Mouse (Mus musculus) midbrain, postnatal 0 days (tissue): ENCODE measurements around the gene Nrp2. TPM values are rescaled to one million over a fixed set of nuclear protein-coding genes. Genes with fewer than 3 reads are reported as not detected.

ENCODE experiments used
- ATAC-seq: fragments of 200-750 bp; cut with Nextera tagmentation; 2 replicates; pipeline ENCODE4 v1.8.0; 2017; ENCODE audit warnings: moderate number of reproducible peaks, mild to moderate bottlenecking, moderate TSS enrichment, moderate library complexity; ENCODE audit not compliant: low FRiP score
- DNase-seq: peaks from one replicate; pipeline ENCODE4 v3.0.0-alpha.2; 2015; ENCODE audit warnings: low spot score
- H3K27ac ChIP-seq: fragments of 300-500 bp; sonication (generic); 2 replicates; pipeline ENCODE4 v1.5.1; 2014; ENCODE audit warnings: low read depth, mild to moderate bottlenecking, low read length, mixed read lengths
- H3K27me3 ChIP-seq: fragments of 300-500 bp; sonication (generic); 2 replicates; pipeline ENCODE4 v1.6.1; 2014; ENCODE audit warnings: low read length, control low read depth, mixed read lengths; ENCODE audit not compliant: insufficient read depth
- H3K36me3 ChIP-seq: fragments of 300-500 bp; sonication (generic); 2 replicates; pipeline ENCODE4 v1.6.1; 2014; ENCODE audit warnings: low read length, control low read depth, mixed read lengths; ENCODE audit not compliant: insufficient read depth
- H3K4me1 ChIP-seq: fragments of 300-500 bp; sonication (generic); 2 replicates; pipeline ENCODE4 v1.6.1; 2014; ENCODE audit warnings: mild to moderate bottlenecking, control low read depth, antibody characterized with exemption, low read length, mixed read lengths; ENCODE audit not compliant: insufficient read depth
- H3K4me2 ChIP-seq: fragments of 300-500 bp; sonication (generic); 2 replicates; pipeline ENCODE4 v1.6.1; 2014; ENCODE audit warnings: low read depth, mild to moderate bottlenecking, low read length, mixed read lengths; ENCODE audit not compliant: poor library complexity, severe bottlenecking
- H3K4me3 ChIP-seq: fragments of 300-500 bp; sonication (generic); 2 replicates; pipeline ENCODE4 v1.5.1; 2014; ENCODE audit warnings: low read depth, mild to moderate bottlenecking, low read length, moderate library complexity
- H3K9ac ChIP-seq: fragments of 300-500 bp; sonication (generic); replicated peaks from 2 replicates; pipeline ENCODE4 v1.6.1; 2014; ENCODE audit warnings: mild to moderate bottlenecking, low read length, moderate library complexity, mixed read lengths; ENCODE audit not compliant: poor library complexity, severe bottlenecking
- H3K9me3 ChIP-seq: fragments of 300-500 bp; sonication (generic); 2 replicates; pipeline ENCODE4 v1.6.1; 2016; ENCODE audit warnings: low read length, control low read depth
- CTCF ChIP-seq: IDR thresholded peaks from 2 replicates; pipeline ENCODE4 v1.5.1; 2016; ENCODE audit warnings: antibody characterized with exemption, mild to moderate bottlenecking
- WGBS: fragments of 180-500 bp; shearing (Covaris S2); extraction: QIAGEN DNeasy Blood & Tissue Kit; methylation state at CpG from one replicate; pipeline ENCODE4 v1.1.7; 2014; 5-methylcytosine and 5-hydroxymethylcytosine counted together
- polyA plus RNA-seq: library from polyadenylated mRNA; unstranded; fragments of >200 nt; fragmentation: Nextera tagmentation; extraction: Ambion mirVana; gene quantifications from 2 replicates; pipeline ENCODE4 v1.2.1, GENCODE M21; 2015
- total RNA-seq: library from RNA; depleted of rRNA; stranded (reverse); fragments of >200 nt; gene quantifications from 2 replicates; pipeline ENCODE4 v1.2.3, GENCODE M21; 2014

Nrp2 gene
- total and polyA plus RNA-seq, 2 experiments from 2014 or later = 17.1 to 56.7 TPM

DNA sequence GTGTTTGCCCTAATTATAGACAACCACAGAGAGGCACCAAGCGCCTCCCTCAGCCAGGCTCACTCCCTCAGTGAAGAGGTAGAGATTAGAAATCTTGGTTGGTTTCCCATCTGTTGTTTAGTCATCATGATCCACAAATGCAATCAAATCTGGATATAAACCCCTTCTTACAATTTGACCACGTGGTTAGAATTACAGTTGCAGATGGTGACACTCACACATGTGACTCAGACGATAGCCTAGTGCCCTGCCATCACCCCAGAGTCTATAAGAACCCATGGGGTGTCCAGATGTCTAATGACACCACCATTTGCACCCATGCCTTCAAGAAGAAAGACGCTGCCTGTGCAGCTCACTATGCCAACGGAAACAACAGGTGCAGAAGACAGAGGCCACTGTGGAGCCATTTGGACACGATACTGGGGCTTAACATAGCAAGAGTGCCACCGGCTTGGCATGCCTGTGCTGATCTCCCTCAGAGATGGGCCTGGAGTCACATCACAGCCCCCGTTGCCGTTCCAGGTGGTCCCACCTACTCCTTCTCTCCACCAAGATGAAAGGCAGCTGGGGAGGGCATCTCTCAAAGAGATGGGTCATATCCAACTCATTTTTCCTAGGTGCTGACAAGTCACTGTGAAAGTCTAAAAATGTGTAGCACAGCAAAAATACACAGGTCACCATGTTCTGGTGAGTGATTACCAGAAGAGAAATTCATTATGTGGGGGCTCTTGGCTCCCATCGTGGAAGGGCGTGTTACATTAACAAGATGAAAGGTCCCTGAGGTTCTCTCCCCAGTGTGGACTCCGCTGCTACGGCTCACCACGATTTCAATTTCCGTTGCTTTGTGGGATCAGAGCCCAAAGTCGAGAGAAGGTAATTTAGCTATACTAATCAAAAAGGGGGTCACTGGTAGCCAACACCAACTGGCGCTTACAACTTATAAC, 123.0 kb downstream of the Nrp2 start:
- DNase-seq (no peak), ATAC-seq (no peak)
- H3K27me3 ChIP-seq = no peaks in the 10 kb centered on the region
- H3K9ac ChIP-seq = no peak overlapping the region
- no peak overlapping the region for H3K4me3 ChIP-seq
- H3K4me2 ChIP-seq = no peak overlapping the region
- 86% methylated on average over 17 of the region's 17 CpGs for WGBS
- TF ChIP-seq CTCF = no peak
- H3K27ac ChIP-seq = no peak overlapping the region
- no peaks in the 10 kb centered on the region for H3K36me3 ChIP-seq
- no peaks in the 10 kb centered on the region for H3K9me3 ChIP-seq
- H3K4me1 ChIP-seq = no peaks in the 10 kb centered on the region

DNA sequence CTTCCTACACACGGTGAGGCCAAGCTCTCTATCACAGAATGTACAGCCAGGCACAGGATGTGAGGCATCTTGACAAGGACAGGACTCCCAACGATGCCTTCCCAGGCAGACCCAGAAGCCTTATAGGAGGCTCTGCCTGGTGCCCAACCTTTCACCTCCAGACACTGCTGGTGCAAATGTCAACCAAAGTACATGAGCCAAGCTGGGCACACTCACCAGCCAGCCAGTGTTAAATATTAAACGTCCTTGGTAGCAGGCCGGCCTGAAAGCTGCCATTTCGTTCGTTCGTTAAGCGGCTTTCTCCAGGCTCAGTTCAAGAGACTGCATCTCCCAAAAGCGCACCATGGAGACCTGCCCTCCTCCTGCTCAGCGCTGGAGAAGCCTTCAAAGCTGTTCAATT, 124.2 kb downstream of the Nrp2 start:
- Histone ChIP-seq H3K9ac (no peak overlapping the region), H3K4me1 (no peaks in the 10 kb centered on the region), H3K9me3 (no peaks in the 10 kb centered on the region), H3K36me3 (no peaks in the 10 kb centered on the region), H3K27me3 (no peaks in the 10 kb centered on the region), H3K4me2 (no peak overlapping the region), H3K4me3 (no peak overlapping the region), H3K27ac (no peak overlapping the region)
- DNase-seq (no peak), ATAC-seq (no peak)
- WGBS = 62% methylated on average over 10 of the region's 10 CpGs
- TF ChIP-seq CTCF = no peak

- no peak for TF ChIP-seq CTCF
- no peak overlapping the region for H3K9ac ChIP-seq
These were observed 125.1 kb downstream of the Nrp2 start for GRCm38 (mm10) chr1:62828156-62828555.

GRCm38 (mm10) chr1:62829690-62830417, 126.8 kb downstream of the Nrp2 start:
- ATAC-seq = no peak
- 82% methylated on average over 4 of the region's 4 CpGs for WGBS

More at GRCm38 (mm10) chr1:62828156-62828555, 125.1 kb downstream of the Nrp2 start:
- no peaks in the 10 kb centered on the region for H3K27me3 ChIP-seq
- H3K36me3 ChIP-seq = no peaks in the 10 kb centered on the region
- no peak overlapping the region for H3K27ac ChIP-seq
- H3K9me3 ChIP-seq = no peaks in the 10 kb centered on the region
- 62% methylated on average over 4 of the region's 4 CpGs for WGBS
- no peak overlapping the region for H3K4me2 ChIP-seq
- ATAC-seq = no peak
- H3K4me3 ChIP-seq = no peak overlapping the region
- no peaks in the 10 kb centered on the region for H3K4me1 ChIP-seq
- no peak for DNase-seq

DNA sequence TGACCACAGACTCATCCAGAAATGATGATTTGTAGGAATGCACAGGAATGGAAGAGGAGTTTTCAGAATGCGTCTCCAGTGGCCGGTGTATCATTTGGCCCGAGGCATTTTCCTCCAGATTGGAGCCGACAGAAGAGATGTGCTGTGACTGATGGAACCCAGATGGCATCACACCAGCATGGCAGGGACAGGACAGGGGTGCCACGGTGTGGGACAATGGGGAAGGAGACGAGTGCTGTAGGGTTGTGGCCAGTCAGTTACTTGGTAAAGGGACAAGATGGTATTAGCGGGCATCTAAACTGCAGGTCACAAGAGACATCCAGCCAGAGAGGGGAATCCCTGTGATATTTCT, 127.3 kb downstream of the Nrp2 start:
- ATAC-seq = no peak
- no peak for DNase-seq
- Histone ChIP-seq H3K4me1 (no peaks in the 10 kb centered on the region), H3K4me3 (no peak overlapping the region), H3K27ac (no peak overlapping the region), H3K4me2 (no peak overlapping the region), H3K36me3 (no peaks in the 10 kb centered on the region), H3K27me3 (no peaks in the 10 kb centered on the region), H3K9ac (no peak overlapping the region), H3K9me3 (no peaks in the 10 kb centered on the region)
- TF ChIP-seq CTCF = no peak
- 75% methylated on average over 7 of the region's 7 CpGs for WGBS

More at GRCm38 (mm10) chr1:62829690-62830417, 126.8 kb downstream of the Nrp2 start:
- no peaks in the 10 kb centered on the region for H3K27me3 ChIP-seq
- H3K4me1 ChIP-seq = no peaks in the 10 kb centered on the region
- DNase-seq = no peak
- H3K9ac ChIP-seq = no peak overlapping the region
- TF ChIP-seq CTCF = no peak
- no peak overlapping the region for H3K4me3 ChIP-seq
- no peaks in the 10 kb centered on the region for H3K9me3 ChIP-seq
- H3K4me2 ChIP-seq = no peak overlapping the region
- H3K36me3 ChIP-seq = no peaks in the 10 kb centered on the region
- no peak overlapping the region for H3K27ac ChIP-seq
